Mouse (Mus musculus): ENCODE results near the gene Ntan1.
"Not testable (repeated sequence)": the region's sequence is repeated elsewhere in the genome, so short reads cannot be mapped to it uniquely, and the experiment has no call there.

The Ntan1 gene

GRCm38 (mm10) chr16:13818560-13819393 lies at the start of gene Ntan1:
Gene Ntan1 (plus strand): TSS chr16:13818845.
- in situ Hi-C loops (cut with MboI; ENCODE audit: low pct_unique_long_range_greater_than_20kb in 1 of 2, low sequenced_read_pairs in 2 of 2, unreplicated experiment in 1 of 2), result no loop called here

- in situ Hi-C loops (cut with MboI; ENCODE audit: low pct_unique_long_range_greater_than_20kb in 1 of 2, low sequenced_read_pairs in 2 of 2, unreplicated experiment in 1 of 2), result not testable (repeated sequence)
These were observed 47.0 kb upstream of the Ntan1 start for GRCm38 (mm10) chr16:13771603-13772002.

GRCm38 (mm10) chr16:13772051-13772450 lies 46.6 kb upstream of the Ntan1 start:
- in situ Hi-C loops (cut with MboI; ENCODE audit: low pct_unique_long_range_greater_than_20kb in 1 of 2, low sequenced_read_pairs in 2 of 2, unreplicated experiment in 1 of 2), result not testable (repeated sequence)

GRCm38 (mm10) chr16:13774011-13774410 lies 44.6 kb upstream of the Ntan1 start:
- in situ Hi-C loops (cut with MboI; ENCODE audit: low pct_unique_long_range_greater_than_20kb in 1 of 2, low sequenced_read_pairs in 2 of 2, unreplicated experiment in 1 of 2), result not testable (repeated sequence)

- in situ Hi-C loops (cut with MboI; ENCODE audit: low pct_unique_long_range_greater_than_20kb in 1 of 2, low sequenced_read_pairs in 2 of 2, unreplicated experiment in 1 of 2), result not testable (repeated sequence)
These were observed 44.0 kb upstream of the Ntan1 start for GRCm38 (mm10) chr16:13774651-13775050.

- in situ Hi-C loops (cut with MboI; ENCODE audit: low pct_unique_long_range_greater_than_20kb in 1 of 2, low sequenced_read_pairs in 2 of 2, unreplicated experiment in 1 of 2), result no loop called here
These were observed 38.1 kb upstream of the Ntan1 start, which contains the start of gene Rrn3 for GRCm38 (mm10) chr16:13780353-13781036. Gene Rrn3 (plus strand): TSS chr16:13780708.

- in situ Hi-C loops (cut with MboI; ENCODE audit: low pct_unique_long_range_greater_than_20kb in 1 of 2, low sequenced_read_pairs in 2 of 2, unreplicated experiment in 1 of 2), result no loop called here
These were observed 37.4 kb upstream of the Ntan1 start for GRCm38 (mm10) chr16:13781216-13781615.

GRCm38 (mm10) chr16:13785932-13786331 lies 32.7 kb upstream of the Ntan1 start:
- in situ Hi-C loops (cut with MboI; ENCODE audit: low pct_unique_long_range_greater_than_20kb in 1 of 2, low sequenced_read_pairs in 2 of 2, unreplicated experiment in 1 of 2), result no loop called here

- in situ Hi-C loops (cut with MboI; ENCODE audit: low pct_unique_long_range_greater_than_20kb in 1 of 2, low sequenced_read_pairs in 2 of 2, unreplicated experiment in 1 of 2), result not testable (repeated sequence)
These were observed 25.2 kb upstream of the Ntan1 start for GRCm38 (mm10) chr16:13793441-13793840.

GRCm38 (mm10) chr16:13796746-13797175 lies 21.9 kb upstream of the Ntan1 start:
- in situ Hi-C loops (cut with MboI; ENCODE audit: low pct_unique_long_range_greater_than_20kb in 1 of 2, low sequenced_read_pairs in 2 of 2, unreplicated experiment in 1 of 2), result no loop called here

- in situ Hi-C loops (cut with MboI; ENCODE audit: low pct_unique_long_range_greater_than_20kb in 1 of 2, low sequenced_read_pairs in 2 of 2, unreplicated experiment in 1 of 2), result no loop called here
These were observed 17.4 kb upstream of the Ntan1 start for GRCm38 (mm10) chr16:13801231-13801630.

- in situ Hi-C loops (cut with MboI; ENCODE audit: low pct_unique_long_range_greater_than_20kb in 1 of 2, low sequenced_read_pairs in 2 of 2, unreplicated experiment in 1 of 2), result no loop called here
These were observed 14.0 kb upstream of the Ntan1 start for GRCm38 (mm10) chr16:13804666-13805065.

- in situ Hi-C loops (cut with MboI; ENCODE audit: low pct_unique_long_range_greater_than_20kb in 1 of 2, low sequenced_read_pairs in 2 of 2, unreplicated experiment in 1 of 2), result no loop called here
These were observed 11.0 kb upstream of the Ntan1 start for GRCm38 (mm10) chr16:13807616-13808015.

GRCm38 (mm10) chr16:13808410-13808809 lies 10.2 kb upstream of the Ntan1 start:
- in situ Hi-C loops (cut with MboI; ENCODE audit: low pct_unique_long_range_greater_than_20kb in 1 of 2, low sequenced_read_pairs in 2 of 2, unreplicated experiment in 1 of 2), result no loop called here

GRCm38 (mm10) chr16:13812152-13812551 lies 6.5 kb upstream of the Ntan1 start:
- in situ Hi-C loops (cut with MboI; ENCODE audit: low pct_unique_long_range_greater_than_20kb in 1 of 2, low sequenced_read_pairs in 2 of 2, unreplicated experiment in 1 of 2), result no loop called here

- in situ Hi-C loops (cut with MboI; ENCODE audit: low pct_unique_long_range_greater_than_20kb in 1 of 2, low sequenced_read_pairs in 2 of 2, unreplicated experiment in 1 of 2), result no loop called here
These were observed 5.4 kb upstream of the Ntan1 start for GRCm38 (mm10) chr16:13813200-13813599.

- in situ Hi-C loops (cut with MboI; ENCODE audit: low pct_unique_long_range_greater_than_20kb in 1 of 2, low sequenced_read_pairs in 2 of 2, unreplicated experiment in 1 of 2), result no loop called here
These were observed 724 bp downstream of the Ntan1 start for GRCm38 (mm10) chr16:13819394-13819743.

- in situ Hi-C loops (cut with MboI; ENCODE audit: low pct_unique_long_range_greater_than_20kb in 1 of 2, low sequenced_read_pairs in 2 of 2, unreplicated experiment in 1 of 2), result no loop called here
These were observed 1.3 kb downstream of the Ntan1 start for GRCm38 (mm10) chr16:13819806-13820500.

GRCm38 (mm10) chr16:13820771-13821170 lies 2.1 kb downstream of the Ntan1 start:
- in situ Hi-C loops (cut with MboI; ENCODE audit: low pct_unique_long_range_greater_than_20kb in 1 of 2, low sequenced_read_pairs in 2 of 2, unreplicated experiment in 1 of 2), result no loop called here

Data from mouse embryonic stem cell (cell line).